Mouse (Mus musculus) activated CD4-positive, CD25-positive, alpha-beta regulatory T cell, adult 4 months (primary cell): ENCODE data around the gene Mettl13. TPM values are rescaled to one million over a fixed set of nuclear protein-coding genes. Genes with fewer than 3 reads are reported as not detected.

Source experiments
- ATAC-seq: one replicate; pipeline ENCODE4 v1.8.0; 2017
- polyA plus RNA-seq, 2 experiments: library from polyadenylated mRNA; unstranded; fragments of 100-300 nt; shearing (Covaris generic); gene quantifications; one replicate each; pipeline ENCODE4 v1.2.1; 2017

Gene Mettl13
- polyA plus RNA-seq: 1 to 10 TPM; 4.5 to 8.5 TPM

DNA sequence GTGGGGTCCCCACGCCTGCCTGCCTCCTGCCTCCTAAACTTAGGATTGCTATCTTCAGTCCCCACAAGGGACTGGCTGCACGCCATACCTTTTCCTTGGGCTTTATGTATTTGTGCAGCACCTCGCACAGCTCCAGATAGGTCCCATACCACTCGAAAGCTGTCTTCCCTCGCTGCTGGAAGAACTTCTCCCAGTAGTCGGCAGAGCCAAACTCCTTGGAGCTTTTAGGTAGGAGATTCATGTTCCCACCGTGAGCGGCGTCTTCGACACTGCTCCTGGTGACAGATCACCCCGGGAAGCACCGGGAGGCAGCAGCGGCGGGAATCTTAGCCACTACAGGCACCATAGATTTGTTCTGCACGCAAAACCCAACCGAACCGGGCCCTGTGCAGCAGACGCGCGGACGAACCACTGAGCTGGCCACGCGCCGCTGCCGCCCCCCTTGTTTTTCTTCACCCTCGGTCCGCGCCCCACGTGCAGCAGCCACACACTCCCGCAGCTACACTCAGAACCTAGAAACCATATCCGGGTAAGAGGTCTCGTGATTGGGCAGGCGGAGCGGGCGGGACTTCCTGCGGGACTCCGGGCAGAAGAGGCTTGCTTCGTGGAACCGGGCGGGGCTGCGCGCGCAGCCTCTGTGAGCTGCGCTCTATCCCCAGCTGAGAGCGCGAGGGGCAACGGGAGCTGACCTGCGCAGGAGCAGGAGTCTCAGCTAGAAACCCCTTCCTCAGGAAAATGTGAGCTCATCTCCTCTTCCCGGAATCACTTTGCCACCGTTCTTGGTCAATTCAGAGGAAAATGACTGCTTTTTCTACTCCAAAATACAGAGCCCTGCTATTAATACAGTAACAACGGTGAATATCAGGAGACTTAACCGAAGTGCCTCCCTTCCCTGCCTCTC, at the start of gene Mettl13:
TSS of gene Mettl13 (minus strand) at position 536 of the 901 bp plus-strand sequence.
- ATAC-seq: peak; percentile 99

DNA sequence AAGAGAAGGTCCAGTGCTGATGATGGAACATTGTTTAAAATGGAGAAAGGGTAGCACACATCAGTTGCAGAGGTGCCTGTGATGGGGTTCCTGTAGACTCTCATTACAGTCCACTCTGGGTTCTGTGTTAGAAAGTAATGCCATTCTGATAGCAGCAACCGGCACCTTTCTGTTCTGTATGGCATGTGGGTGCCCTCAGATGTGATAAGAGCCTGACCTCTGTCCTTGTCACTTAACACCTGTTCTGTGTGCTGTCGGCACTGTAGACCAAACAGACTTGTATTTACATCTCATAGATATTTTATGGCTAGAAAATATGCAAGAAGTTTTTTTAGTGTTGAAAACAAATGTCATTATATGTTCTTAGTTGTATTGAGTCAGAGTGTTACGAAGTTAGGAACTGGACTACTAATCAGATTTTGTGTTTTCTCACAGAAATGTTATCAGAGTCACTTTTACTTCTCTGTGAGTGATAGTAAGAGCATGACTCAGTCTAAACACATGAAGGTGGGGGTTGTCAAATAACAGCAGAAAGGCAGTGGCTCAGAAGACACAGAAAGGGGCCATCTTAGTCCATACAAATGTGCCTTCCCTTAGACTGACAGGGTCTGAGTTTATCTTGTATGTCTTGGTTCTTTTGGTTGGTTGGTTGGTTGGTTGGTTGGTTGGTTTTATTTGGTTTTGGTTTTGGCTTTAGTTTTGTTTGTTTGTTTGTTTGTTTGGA, 49.2 kb upstream of the Mettl13 start:
- ATAC-seq: no peak

DNA sequence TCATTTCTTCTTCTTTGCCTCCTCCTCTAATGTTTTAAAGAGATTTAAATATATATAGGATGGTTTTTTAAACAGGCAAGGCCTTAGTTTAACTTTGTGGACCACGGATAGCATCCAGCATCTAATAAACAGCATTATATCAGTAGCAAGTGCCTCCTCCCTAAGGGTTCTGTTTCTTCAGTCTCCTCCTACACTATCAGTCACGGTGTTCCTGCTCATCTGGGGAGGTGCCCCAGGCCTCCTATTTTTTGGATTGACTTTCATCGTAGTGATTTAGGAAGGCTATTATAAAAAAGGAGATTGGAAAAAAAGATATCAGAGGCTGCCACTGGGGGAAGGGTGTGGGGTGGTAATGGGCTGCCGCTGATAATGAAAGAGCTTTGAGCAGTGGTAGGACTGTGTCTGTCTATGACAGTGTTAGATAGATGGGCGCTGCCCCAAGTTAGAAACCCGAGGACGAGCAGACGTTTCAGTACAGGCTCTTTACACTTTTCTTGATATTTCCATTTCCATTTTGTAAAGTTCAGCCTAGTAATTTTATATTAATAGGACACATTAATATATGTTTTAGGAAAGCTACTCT, 42.2 kb upstream of the Mettl13 start:
- ATAC-seq: no peak

DNA sequence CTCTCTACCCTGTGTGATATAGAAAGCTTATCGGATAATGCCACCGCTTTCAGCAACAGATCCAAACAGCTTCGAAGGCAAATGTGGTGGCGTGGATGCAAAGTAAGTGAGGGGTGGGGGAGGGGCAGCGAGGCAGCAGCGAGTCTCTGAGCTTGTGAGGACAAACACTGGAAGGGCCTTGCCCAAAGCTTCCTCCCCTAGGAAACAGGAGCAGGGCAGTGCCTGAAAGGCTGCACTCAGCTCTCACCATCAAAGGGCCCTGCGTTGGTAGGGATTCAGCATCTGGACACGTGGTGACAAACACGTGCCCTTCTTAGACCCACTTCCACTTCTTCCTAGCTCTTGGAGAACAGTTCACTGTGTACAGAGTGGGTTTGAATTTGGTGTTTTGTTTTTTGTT, 41.1 kb upstream of the Mettl13 start:
- no peak for ATAC-seq

DNA sequence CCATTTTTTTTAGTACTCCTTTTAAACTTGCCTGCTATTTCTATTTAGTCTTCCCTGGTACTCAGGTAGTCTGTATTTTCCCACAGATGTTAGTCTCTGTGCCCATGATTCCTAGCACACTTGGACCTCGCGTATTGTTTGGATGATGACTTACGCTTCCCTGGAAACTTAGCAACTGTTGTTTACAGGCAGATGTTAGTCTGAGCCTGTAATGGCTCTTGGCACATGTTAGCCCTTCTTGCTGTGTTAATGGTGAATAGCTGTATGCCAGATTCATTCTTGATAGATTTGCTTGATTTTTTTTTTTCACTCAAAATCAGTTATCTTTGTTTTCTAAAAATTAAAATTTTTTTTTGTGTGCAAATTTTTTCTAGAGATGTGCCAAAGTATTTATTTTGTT, 40.3 kb upstream of the Mettl13 start:
- no peak for ATAC-seq

DNA sequence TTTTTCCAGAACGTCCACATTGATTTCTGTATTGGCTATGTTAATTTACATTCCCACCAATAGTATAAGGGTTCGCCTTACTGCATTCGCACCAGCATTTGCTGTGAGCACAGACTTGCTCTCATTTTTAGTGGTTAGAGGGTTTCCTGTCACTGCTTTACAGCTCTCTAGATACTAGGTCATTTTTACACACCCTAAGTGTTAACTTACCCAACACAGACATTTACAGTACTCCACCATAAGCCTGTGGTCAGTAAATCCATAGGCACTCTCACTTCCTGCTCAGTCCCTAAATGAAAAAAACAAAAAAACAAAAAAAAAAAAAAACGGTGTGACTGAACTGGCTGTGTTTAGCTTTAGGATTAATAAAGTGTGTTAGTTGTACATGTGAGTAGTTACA, 37.9 kb upstream of the Mettl13 start:
- no peak for ATAC-seq

DNA sequence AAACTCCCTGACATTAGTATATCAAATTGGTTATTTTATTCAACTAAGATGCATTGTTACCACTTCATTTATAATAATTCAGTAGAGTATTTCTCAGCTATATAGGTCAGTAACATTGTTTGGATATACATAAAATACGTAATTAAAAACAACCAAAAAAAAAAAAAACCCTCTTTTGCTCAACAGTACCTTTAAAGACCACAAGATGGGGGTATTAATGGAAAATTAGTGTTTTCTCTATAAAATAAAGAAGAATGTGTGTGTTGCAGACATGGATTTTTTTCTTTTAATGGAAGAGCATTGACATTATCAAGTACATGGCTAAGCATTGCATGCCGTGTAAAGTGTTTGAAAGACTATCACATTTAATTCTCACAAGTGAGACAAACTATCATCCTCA, 34.5 kb upstream of the Mettl13 start:
- ATAC-seq: no peak

DNA sequence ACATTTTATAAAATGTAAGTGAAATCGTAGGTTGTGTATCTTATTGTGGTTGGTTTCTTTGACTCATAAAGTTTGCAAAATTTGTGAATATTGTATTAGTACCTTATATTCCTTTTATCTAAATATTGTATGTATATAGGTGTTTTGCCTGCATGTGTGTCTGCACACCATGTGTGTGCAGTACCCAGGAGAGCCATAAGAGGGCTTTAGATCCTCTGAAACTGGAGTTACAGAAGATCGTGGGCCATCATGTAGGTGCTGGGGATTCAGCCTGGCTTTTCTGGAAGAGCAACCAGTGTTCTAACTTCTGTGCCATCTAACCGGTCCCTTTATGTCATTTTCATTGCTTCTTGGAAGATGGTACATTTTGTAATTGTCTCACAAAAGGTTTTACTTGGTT, 26.7 kb upstream of the Mettl13 start:
- no peak for ATAC-seq

DNA sequence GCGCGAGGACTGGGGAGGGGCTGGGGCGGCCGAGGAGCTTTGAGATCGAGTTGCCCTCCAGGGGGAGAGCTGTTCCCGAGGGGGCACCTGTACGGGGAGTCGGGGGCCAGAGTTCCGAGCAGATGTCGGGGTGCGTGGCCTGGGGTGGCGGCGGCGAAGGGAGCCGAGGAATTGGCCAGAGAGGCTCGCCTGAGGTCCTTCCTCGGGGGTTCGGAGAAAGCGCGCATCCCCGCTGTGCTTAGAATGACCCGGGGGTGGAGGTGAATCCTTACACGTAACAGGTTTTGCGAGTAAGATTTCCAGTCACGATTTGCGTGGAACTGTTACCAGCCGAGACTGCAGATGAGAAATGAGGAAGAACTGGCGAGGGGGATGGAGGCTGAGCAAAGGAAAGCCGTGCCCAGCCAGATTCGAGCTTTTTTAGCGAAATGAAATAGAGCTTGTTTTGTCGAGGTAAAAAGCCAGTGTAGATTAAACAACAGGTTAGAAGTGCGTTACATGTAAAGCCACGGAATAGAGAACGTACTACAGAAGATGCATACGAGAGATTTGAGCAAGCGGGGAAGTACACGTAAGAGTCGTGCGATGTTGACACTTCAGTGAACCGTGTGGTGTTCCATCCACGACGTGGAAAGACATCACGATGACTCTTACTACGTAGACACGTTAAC, 22.7 kb upstream of the Mettl13 start:
- ATAC-seq: peak; percentile 74

DNA sequence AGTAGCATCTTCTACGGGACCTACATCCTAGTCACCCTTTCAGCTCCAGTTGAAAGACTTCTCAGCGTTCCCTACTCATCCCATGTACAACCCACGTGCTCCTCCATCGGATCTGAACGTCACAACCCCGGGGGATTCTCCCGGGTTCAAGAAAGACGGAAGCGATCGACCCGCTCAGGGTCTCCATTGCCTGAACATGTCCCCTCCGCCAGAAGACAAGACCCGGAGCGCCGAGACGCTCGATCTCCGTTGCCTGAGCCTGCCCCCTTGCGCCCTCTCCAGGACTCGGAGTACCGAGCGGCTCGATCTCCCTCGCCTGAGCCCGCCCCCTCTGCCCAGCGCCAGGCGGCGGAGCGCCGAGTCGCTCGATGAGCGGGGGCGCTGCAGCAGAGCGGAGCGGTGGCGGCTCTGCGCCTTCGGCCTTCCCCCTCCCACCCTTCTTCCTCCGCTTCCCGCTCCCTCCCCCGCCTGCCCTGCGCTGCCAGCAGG, 22.0 kb upstream of the Mettl13 start, which contains the start of gene Vamp4:
TSS of gene Vamp4 (plus strand) at position 256 of the 489 bp plus-strand sequence.
- ATAC-seq: peak; percentile 84

DNA sequence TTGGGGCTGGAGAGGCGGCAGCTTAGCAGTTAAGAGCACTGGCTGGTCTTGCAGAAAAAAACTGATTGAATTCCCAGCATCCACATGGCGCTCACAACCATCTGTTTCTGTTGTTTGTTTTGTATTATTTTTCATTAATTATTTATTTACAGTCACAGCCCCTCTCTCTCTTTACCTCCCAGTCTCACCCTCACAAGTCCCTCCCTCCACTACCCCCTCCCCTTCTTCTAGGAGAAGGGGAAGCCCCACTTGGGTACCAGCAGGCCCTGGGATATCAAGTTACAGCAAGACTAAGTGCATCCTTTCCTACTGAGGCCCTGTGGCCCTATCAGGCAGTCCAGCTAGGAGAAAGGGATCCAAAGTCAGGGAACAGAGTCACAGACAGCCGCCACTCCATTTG, 19.0 kb upstream of the Mettl13 start:
- ATAC-seq: no peak

DNA sequence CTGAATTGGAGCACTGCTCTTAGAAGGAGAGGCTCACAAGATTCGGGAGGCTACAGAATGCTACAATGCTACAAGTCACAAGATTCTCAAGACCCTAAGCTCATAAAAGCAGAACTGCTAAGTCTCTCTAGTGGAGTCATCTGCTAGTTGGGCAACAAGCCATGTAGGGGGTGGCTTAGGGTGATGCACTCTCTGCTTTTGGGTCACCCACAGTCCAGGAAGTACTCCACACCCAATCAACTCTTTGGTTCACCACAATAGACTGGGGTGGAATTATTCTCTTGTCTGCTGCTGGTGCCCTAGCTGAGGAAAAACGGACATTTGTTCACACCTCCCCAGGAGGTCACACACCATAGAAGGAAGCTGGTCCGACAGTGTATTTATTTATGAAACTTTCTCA, 16.6 kb upstream of the Mettl13 start:
- peak; percentile 23 for ATAC-seq

DNA sequence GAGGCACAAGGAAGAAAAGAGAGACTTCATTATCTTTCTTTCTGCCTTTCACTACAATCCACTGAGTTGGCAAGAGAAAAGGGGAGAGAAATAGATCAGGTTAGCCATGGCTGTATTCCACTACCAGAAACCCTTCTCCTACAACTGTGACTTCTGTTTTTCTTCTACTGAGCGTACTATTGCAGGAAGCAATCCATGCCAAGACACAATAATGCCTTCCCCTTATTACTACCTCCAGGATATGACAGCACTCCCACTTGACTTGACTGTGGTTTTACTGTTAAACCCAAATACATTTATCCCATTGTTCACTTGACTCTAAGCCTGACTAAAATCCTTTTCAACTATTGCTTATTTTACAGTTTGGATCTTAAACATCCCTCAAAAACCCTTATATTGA, 14.9 kb upstream of the Mettl13 start:
- ATAC-seq: no peak

DNA sequence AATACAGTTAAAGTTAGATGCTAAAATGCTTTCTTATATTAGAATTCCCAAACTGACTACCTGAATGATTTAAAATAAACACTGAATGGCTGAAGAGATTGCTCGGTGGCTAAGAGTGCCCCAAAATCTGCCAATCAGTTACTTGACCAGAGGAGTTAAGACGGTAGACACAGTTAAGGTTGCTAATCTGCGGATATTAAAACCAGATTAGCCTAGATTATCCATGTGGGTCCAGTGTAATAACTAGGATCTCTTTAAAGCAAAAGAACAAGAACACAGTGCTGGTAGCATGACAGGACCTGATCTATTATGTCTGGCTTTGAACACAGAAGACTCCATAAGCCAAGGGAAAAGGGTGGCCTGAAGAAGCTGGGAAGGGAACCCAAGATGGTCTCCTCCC, 5.8 kb upstream of the Mettl13 start:
- no peak for ATAC-seq

DNA sequence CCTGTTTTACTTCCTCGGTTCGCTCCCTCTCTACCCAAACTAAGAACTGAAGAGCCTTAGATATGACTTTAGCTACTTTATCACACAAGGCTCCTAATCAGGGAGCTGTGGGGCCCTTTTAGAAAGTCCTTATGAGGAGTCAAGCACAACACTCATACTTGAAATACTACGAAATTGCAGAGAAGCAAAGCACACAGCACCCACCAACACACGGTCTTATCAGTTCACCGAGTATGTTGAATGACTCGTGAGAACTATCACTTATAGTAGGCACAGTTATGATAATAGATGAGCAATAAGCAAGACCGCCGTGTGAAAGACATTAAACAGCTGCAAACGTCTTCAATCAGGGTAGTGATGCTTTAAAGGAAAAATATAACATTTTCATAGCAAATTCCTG, 4.6 kb upstream of the Mettl13 start:
- no peak for ATAC-seq

DNA sequence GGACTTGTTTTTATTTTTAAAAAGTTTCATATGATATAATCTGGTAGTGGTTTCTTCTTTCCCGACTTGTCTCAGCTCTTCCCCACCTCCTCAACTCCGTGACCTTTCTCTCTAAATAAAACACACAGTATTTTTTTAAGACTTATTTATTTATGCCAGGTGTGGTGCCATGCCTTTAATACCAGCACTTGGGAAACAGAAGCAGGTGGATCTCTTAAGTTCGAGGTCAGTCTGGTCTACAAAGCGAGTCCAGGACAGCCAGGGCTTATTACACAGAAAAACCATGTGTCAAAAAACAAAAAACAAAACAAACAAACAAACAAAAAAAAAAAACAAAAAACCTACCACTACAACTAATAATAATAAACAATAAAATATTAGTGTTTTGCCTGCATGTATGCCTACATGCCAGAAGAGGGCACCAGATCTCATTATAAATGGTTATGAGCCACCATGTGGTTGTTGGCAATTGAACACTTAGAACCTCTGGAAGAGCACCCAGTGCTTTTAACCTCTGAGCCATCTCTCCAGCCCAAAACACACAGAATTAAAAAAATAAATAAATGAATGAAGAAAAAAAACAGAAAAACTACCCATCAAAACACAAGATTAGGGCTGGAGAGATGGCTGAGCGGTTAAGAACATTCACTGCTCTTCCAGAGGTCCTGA, 1.4 kb upstream of the Mettl13 start:
- ATAC-seq: peak; percentile 40

DNA sequence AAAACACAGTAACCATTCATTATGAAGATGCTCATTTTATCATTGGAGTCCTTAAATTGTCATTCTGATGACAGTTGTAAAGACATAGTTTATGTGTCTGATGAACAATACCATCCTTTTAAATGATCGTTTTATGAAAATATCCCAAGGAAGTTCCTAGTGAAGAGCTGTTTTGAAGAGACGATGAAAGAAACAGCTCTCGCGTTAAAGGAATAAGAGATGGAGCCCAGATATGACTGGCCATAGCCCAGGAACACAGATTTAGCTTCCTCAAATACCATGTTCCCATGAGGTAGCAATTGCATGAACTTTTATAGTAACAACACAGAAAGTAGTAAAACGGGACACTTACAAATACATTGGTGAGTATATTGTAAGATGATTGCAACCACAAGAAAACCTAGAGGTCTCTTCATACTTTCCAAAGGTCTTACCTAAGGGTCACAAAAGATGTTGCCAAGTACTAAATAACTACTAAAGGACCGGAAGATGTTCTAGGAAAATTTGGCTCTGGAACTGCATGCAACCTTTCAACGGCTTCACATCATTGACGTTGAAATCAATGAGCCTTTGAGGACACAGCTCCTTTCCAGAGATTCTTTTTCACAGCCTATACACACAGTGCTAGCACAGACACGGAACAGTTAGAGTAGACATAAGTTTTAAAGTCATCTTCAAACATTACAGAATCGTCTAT, 714 bp upstream of the Mettl13 start:
- ATAC-seq: no peak

DNA sequence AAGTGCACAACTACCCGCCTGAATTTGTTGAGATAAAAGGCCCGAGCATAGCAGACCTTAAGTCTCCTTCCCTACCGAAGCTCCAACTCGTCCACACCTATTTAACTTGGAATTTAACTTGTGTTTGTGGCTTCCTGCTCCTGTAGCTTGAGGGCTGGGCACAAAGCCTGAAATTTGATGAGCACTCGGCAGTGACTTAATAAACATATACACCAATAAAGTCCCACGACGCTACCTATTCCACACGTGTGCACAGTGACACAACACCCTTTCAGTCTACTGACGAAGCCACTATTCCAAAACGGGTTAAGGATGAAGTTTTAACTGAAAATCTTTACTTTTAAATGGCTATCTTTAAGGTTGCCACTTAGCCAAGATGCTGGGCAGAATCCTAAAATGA, 744 bp downstream of the Mettl13 start:
- no peak for ATAC-seq

DNA sequence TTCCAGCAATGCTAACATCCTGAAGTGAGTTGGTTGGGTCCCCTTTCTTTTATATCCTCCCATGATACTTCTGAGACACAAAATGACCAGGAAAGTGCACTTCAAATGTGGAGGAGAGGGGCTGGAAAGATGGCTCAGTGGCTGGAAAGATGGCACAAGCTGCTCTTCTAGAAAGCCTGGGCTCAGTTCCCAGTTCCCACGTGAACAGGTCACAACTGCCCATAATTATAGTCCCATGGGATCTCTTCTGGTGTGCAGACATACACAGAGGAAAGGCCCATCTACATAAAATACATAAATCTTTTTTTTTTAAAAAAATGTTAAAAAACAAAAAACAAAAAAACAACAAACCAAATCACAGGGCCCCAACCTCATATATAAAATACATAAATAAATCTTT, 5.1 kb downstream of the Mettl13 start:
- no peak for ATAC-seq

DNA sequence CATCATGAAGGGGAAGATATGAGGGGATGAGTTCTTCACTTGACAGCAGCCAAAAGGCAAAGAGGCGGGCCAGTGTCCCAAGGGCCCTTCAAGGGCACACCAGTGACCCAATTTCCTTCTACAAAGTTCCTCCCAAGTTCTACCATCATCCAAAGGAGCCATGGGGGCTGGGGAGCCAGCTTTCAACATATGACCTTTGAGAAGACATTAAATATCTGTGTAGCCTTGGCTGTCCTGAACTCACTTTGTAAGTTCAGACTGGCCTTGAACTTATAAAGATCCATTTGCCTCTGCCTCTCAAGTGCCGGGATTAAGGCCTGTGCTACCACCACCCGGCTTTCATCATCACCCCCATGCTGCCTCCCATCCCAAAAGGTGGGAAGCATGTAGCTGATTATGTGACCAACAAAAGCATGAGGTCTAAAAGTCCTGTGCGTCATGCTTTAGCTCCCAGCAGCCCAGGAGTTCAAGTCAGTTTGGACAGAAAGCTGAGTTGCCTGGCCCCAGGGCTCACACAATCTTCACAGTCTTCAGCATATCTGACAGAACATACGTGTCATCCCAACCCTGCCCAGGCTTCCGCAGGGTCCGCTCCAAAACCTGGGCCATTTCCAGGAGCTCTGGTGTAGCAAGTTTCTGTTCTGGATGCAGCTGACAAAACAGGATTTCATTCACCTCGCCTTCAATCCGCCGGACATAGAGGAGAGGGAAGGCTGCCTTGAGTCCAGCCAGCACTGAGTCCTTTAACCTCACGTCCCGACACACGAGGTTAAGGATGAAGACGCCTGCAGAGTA, 14.4 kb downstream of the Mettl13 start:
- no peak for ATAC-seq

DNA sequence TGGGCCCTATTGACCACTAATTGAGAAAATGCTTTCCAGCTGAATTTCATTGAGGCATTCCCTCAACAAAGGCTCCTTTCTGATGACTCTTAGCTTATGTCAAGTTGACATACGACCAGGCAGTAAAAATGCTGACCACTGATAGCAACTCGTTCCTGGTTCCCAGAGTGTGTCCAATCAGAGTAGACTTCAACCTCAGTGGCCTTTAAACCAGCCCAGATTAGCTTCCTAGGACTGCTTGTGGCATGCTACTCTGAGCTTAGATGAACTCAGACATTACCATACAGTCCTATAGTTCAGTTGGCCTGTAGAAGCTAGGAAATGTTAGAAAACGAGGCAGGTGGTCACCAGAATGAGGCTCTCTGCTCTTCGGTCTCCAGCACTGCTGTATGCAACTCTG, 16.0 kb downstream of the Mettl13 start:
- ATAC-seq: no peak
